Mouse (Mus musculus) ES-E14 (cell line): ENCODE measurements around the gene Csnk1g2.

ENCODE experiments used
- CHD2 ChIP-seq: IDR thresholded peaks from 2 replicates; pipeline ENCODE4 v1.6.1; 2014; ENCODE audit warnings: mild to moderate bottlenecking, low read depth, low read length, inconsistent platforms
- MAFK ChIP-seq: IDR thresholded peaks from 2 replicates; pipeline ENCODE4 v1.6.1; 2014; ENCODE audit warnings: mild to moderate bottlenecking, low read depth, low read length, inconsistent platforms; ENCODE audit not compliant: insufficient read depth
- ZC3H11A ChIP-seq: IDR thresholded peaks from 2 replicates; pipeline ENCODE4 v1.6.1; 2012; ENCODE audit warnings: low read depth, mild to moderate bottlenecking, inconsistent platforms, low read length, borderline replicate concordance

GRCm38 (mm10) chr10:80669018-80669417, 46.4 kb downstream of the Csnk1g2 start:
- TF ChIP-seq ZC3H11A: no peak
- no peak for TF ChIP-seq CHD2
- no peak for TF ChIP-seq MAFK
